Mouse (Mus musculus): ENCODE measurements around the gene Tnks2. TPM values are rescaled to one million over a fixed set of nuclear protein-coding genes. Genes with fewer than 3 reads are reported as not detected.

The Tnks2 gene
- polyA plus RNA-seq, 1 experiment from 2014 or later, result 25.4 TPM

DNA sequence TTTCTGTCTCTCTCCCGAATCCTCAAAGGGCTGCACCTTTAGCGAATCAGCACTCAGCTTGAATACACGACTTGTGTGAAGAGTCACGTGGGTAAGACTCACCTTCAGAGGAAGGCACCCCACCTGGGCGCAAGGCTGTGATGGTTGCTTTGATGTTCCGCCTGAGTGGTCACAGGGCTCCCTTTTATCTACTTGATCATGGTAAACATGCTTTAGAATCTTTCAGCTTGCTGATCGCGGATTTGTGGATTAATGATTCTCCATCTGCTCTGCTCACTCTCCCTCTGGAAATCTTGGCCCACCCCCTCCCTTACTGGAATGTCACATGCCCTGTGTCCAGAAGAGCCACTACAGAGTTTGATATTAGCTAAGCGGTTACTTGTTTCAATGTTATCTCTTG, 37.1 kb upstream of the Tnks2 start:
- WGBS, result 54% methylated on average over 9 of the region's 9 CpGs
- no peaks in the 10 kb centered on the region for H3K27me3 ChIP-seq (replicated peaks; ENCODE audit: insufficient read depth, low read length)
- peaks cover 5% of the 10 kb centered on the region; the same call in 1 of the 2 replicates for H3K4me1 ChIP-seq (ENCODE audit: insufficient read depth, low read depth, low read length)
- 0 out of 2 replicates have a peak overlapping the region, but pooled peaks have one; percentile 8 for H3K4me2 ChIP-seq (replicated peaks; ENCODE audit: low read depth, low read length)
- no peaks in the 10 kb centered on the region for H3K36me3 ChIP-seq (ENCODE audit: insufficient read depth, low read length)
- ATAC-seq (peak; percentile 42), DNase-seq (ENCODE audit: low spot score) (peak; percentile 58)
- no peaks in the 10 kb centered on the region for H3K9me3 ChIP-seq (ENCODE audit: low read length)
- no peak overlapping the region for H3K4me3 ChIP-seq (ENCODE audit: low read depth, low read length)
- no peak; the same call in 1 of the 2 replicates for TF ChIP-seq EP300 (IDR thresholded peaks at IDR 0.05)
- TF ChIP-seq CTCF (IDR thresholded peaks at IDR 0.05), result no peak
- no peak overlapping the region for H3K9ac ChIP-seq (replicated peaks; ENCODE audit: low read depth)
- H3K27ac ChIP-seq (ENCODE audit: low read length), result 0 out of 2 replicates have a peak overlapping the region, but pooled peaks have one; percentile 8

DNA sequence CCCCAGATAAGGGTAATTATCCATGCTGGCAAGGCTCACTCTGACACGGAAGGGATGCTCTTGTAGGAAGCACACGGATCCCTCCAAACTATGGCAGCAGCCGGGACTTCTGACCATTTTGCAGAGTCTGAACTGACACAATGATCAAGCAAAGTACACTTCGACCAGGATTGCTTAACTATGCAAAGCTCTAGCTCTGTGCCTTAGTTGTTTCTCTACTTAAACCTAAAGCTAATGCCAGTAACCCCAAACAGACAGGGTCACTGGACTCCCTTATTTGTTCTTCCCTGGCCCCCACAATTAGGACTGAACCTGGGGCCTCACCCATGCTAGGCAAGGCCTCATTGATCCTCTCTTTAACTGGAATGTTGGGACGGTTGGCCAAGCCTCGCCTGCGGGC, 33.7 kb upstream of the Tnks2 start:
- Histone ChIP-seq H3K9me3 (ENCODE audit: low read length) (no peaks in the 10 kb centered on the region), H3K4me3 (ENCODE audit: low read depth, low read length) (no peak overlapping the region), H3K27me3 (replicated peaks; ENCODE audit: insufficient read depth, low read length) (no peaks in the 10 kb centered on the region), H3K4me1 (ENCODE audit: insufficient read depth, low read depth, low read length) (peaks cover 3% of the 10 kb centered on the region; the same call in 1 of the 2 replicates), H3K4me2 (replicated peaks; ENCODE audit: low read depth, low read length) (no peak overlapping the region), H3K27ac (ENCODE audit: low read length) (no peak overlapping the region), H3K9ac (replicated peaks; ENCODE audit: low read depth) (no peak overlapping the region), H3K36me3 (ENCODE audit: insufficient read depth, low read length) (no peaks in the 10 kb centered on the region)
- 80% methylated on average over 7 of the region's 7 CpGs for WGBS
- DNase-seq (ENCODE audit: low spot score) (no peak), ATAC-seq (no peak)
- TF ChIP-seq EP300 (IDR thresholded peaks at IDR 0.05) (no peak), CTCF (IDR thresholded peaks at IDR 0.05) (no peak)

DNA sequence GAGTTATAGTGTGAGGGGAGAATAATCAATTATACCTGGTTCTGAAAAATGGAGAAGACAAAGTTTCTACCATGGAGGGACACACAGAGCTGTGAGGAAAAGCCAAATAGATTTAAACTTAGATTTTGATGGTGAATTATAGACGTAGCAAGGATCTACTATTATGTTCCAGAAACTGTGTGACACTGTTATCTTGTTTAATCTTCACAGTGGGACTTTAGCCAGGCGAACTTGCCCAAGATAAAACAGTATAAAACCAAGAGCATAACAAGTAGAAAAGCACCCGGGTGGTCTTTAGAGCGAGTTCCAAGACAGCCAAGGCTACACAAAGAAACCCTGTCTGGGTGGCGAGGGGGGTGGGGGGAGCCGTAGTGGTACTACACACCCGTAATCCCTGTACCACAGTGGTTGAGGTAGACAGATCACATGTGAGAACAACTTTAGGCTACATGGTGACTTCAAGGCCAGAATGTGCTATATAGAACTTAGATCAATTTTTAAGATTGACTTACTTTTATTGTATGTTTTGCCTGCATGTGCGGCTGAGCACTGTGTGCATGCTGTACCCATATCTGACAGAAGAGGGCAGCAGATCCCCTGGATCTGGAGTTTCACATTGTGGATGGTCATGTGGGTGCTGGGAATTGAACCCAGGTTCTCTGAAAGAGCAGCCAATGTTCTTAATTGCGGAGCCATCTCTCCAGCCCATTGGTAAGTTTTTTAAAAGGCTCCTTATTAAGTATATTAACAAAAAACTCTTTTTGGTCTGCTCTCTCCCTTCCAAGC, 32.0 kb upstream of the Tnks2 start:
- DNase-seq (ENCODE audit: low spot score) (no peak), ATAC-seq (no peak)
- TF ChIP-seq CTCF (IDR thresholded peaks at IDR 0.05), result peak; percentile 54
- no peak for TF ChIP-seq EP300 (IDR thresholded peaks at IDR 0.05)
- no peak overlapping the region for H3K27ac ChIP-seq (ENCODE audit: low read length)
- H3K9ac ChIP-seq (replicated peaks; ENCODE audit: low read depth), result no peak overlapping the region
- H3K4me3 ChIP-seq (ENCODE audit: low read depth, low read length), result no peak overlapping the region
- no peaks in the 10 kb centered on the region for H3K9me3 ChIP-seq (ENCODE audit: low read length)
- H3K4me1 ChIP-seq (ENCODE audit: insufficient read depth, low read depth, low read length), result peaks cover 3% of the 10 kb centered on the region; the same call in 1 of the 2 replicates
- no peaks in the 10 kb centered on the region for H3K36me3 ChIP-seq (ENCODE audit: insufficient read depth, low read length)
- 67% methylated on average over 9 of the region's 9 CpGs for WGBS
- no peak overlapping the region for H3K4me2 ChIP-seq (replicated peaks; ENCODE audit: low read depth, low read length)
- no peaks in the 10 kb centered on the region for H3K27me3 ChIP-seq (replicated peaks; ENCODE audit: insufficient read depth, low read length)

DNA sequence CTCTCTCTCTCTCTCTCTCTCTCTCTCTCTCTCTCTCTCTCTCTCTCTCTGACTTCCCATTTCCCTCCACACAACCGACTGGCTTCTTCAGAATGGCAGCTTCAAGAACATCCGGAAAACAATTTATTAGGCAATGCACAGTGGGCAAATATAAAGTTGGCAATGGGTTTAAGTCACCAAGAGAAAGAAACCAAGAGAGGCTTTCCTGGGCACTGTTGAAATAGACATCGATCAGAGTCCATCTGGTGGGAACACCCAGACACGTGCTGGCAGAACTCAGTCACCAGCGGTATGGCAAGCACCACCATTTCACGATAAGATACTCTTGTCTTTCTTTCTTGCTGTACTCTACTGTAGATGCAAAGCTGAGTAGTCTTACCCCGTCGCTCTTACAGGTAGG, 30.6 kb upstream of the Tnks2 start:
- no peaks in the 10 kb centered on the region for H3K4me1 ChIP-seq (ENCODE audit: insufficient read depth, low read depth, low read length)
- no peak overlapping the region for H3K27ac ChIP-seq (ENCODE audit: low read length)
- H3K9me3 ChIP-seq (ENCODE audit: low read length), result no peaks in the 10 kb centered on the region
- H3K4me2 ChIP-seq (replicated peaks; ENCODE audit: low read depth, low read length), result no peak overlapping the region
- TF ChIP-seq CTCF (IDR thresholded peaks at IDR 0.05), result no peak
- no peaks in the 10 kb centered on the region for H3K36me3 ChIP-seq (ENCODE audit: insufficient read depth, low read length)
- H3K9ac ChIP-seq (replicated peaks; ENCODE audit: low read depth), result no peak overlapping the region
- no peak overlapping the region for H3K4me3 ChIP-seq (ENCODE audit: low read depth, low read length)
- no peak for DNase-seq (ENCODE audit: low spot score)
- 85% methylated on average over 8 of the region's 8 CpGs for WGBS
- no peak for ATAC-seq
- no peaks in the 10 kb centered on the region for H3K27me3 ChIP-seq (replicated peaks; ENCODE audit: insufficient read depth, low read length)

DNA sequence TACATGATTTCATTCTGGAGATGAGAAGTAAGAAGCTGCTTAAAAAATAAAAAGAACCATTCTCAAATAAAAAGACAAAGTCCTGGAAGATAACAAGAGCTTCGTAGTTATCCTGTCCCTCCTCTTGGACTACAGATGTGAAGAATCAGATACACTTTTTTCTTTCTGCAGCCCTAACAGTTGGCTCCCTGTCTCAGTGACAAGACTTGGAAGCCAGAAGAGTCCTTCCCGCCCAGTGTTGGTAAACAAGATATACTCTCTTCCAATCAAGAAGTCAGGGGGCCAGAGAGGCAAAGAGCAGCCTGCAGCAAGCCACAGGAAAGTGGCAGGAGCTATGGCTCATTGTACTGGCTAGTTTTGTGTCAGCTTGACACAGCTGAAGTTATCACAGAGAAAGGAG, 27.2 kb upstream of the Tnks2 start:
- 44% methylated on average over 2 of the region's 2 CpGs for WGBS
- no peaks in the 10 kb centered on the region for H3K36me3 ChIP-seq (ENCODE audit: insufficient read depth, low read length)
- peak; percentile 44 for DNase-seq (ENCODE audit: low spot score)
- H3K4me3 ChIP-seq (ENCODE audit: low read depth, low read length), result no peak overlapping the region
- no peaks in the 10 kb centered on the region for H3K27me3 ChIP-seq (replicated peaks; ENCODE audit: insufficient read depth, low read length)
- no peaks in the 10 kb centered on the region for H3K4me1 ChIP-seq (ENCODE audit: insufficient read depth, low read depth, low read length)
- no peak for TF ChIP-seq CTCF (IDR thresholded peaks at IDR 0.05)
- no peak overlapping the region for H3K27ac ChIP-seq (ENCODE audit: low read length)
- no peak overlapping the region for H3K9ac ChIP-seq (replicated peaks; ENCODE audit: low read depth)
- no peaks in the 10 kb centered on the region for H3K9me3 ChIP-seq (ENCODE audit: low read length)
- peak; percentile 23; the same call in 1 of the 2 replicates for ATAC-seq
- no peak overlapping the region for H3K4me2 ChIP-seq (replicated peaks; ENCODE audit: low read depth, low read length)

DNA sequence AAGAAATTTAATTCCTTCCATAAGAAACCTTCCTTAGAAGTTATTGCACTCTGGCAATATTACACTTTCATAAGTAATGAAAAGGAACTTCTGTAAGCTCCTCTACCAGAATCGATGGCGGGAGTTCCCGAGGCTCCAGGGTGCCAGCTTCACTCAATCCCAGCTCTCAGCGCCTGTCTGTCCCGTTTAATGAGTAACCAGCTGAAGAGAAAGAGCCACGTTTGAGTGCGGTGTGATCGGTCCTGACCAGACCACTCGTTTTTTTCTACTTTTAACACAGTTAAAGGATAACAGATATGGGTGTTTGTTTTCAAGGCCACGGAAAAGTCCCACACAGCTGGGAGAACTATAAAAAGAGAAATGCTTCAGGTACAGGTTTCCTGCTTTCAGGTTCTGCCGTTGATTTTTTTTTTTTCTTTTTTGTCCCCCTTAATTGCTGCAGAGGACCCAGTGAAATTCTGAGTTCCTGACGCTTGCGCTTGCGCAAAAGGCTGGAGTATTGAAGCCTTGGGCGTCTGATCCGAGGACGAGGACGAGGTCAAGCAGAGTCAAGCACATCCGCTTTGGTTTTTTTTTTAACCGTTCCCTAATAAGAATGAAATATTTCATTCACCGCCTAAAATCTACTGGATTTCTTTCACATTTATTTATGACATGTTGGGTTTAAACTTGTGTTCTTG, 25.5 kb upstream of the Tnks2 start:
- H3K4me1 ChIP-seq (ENCODE audit: insufficient read depth, low read depth, low read length), result no peaks in the 10 kb centered on the region
- ATAC-seq, result peak; percentile 64
- TF ChIP-seq CTCF (IDR thresholded peaks at IDR 0.05), result no peak
- TF ChIP-seq EP300 (IDR thresholded peaks at IDR 0.05), result no peak
- no peaks in the 10 kb centered on the region for H3K9me3 ChIP-seq (ENCODE audit: low read length)
- H3K36me3 ChIP-seq (ENCODE audit: insufficient read depth, low read length), result no peaks in the 10 kb centered on the region
- H3K4me3 ChIP-seq (ENCODE audit: low read depth, low read length), result no peak overlapping the region
- H3K27me3 ChIP-seq (replicated peaks; ENCODE audit: insufficient read depth, low read length), result no peaks in the 10 kb centered on the region
- WGBS, result 33% methylated on average over 21 of the region's 21 CpGs
- 0 out of 2 replicates have a peak overlapping the region, but pooled peaks have one; percentile 1 for H3K9ac ChIP-seq (replicated peaks; ENCODE audit: low read depth)
- H3K4me2 ChIP-seq (replicated peaks; ENCODE audit: low read depth, low read length), result peak overlapping the region; percentile 17; the same call in 1 of the 2 replicates
- DNase-seq (ENCODE audit: low spot score), result peak; percentile 45
- no peak overlapping the region for H3K27ac ChIP-seq (ENCODE audit: low read length)
